Mouse (Mus musculus) layer of hippocampus, adult 9-10 months (tissue): ENCODE measurements around the gene Pde7b.

Experiments
- DNase-seq: peaks from one replicate; pipeline ENCODE4 v3.0.0; 2022; ENCODE audit warnings: low spot score

Pde7b gene

GRCm38 (mm10) chr10:20724906-20725305 lies at the start of gene Pde7b:
TSS of gene Pde7b (minus strand) at chr10:20725078.
- peak; percentile 18 for DNase-seq

GRCm38 (mm10) chr10:20772056-20772455 lies 47.2 kb upstream of the Pde7b start:
- no peak for DNase-seq

GRCm38 (mm10) chr10:20770418-20770888 lies 45.6 kb upstream of the Pde7b start:
- no peak for DNase-seq

DNA sequence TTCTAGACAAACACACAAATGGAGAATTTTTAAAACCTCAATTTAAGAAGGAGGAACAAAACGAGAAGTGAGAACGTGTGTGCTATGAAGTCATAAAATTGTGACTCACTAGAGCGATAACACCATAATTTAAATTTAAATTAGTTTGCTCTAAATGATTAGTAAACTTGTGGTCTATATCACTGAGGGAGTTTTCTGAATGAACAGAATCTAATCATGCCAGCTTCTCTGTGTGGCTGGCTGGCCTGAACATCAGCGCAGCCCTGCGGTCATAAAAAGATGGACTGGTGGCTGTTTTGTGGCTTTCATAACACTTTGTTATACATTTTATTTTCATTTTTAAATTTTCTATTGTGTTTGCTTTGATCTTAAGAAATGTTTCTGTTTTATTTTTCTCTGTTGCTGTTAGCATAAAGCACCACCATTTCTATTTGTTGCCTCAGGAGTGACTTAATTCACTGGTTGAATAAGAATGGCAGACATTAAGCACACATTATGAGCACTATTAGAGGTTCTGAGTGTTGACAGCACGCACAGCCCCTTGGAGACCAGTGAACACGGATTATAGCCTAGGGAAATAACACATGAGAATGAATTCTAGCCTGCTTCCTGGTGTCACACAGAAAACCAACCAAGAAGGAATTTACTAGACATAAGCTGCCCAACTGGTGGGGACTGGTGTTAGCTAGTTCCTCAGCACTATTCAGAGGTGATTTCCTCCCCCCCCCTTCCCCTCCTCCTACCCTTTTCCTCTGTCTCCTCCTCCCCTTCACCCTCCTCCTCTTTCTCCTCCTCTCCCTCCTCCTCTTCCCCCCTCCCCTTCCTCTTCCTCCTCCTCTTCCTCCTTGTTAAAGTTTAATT lies 44.9 kb upstream of the Pde7b start:
- no peak for DNase-seq

GRCm38 (mm10) chr10:20764352-20764751 lies 39.5 kb upstream of the Pde7b start:
- no peak for DNase-seq

DNA sequence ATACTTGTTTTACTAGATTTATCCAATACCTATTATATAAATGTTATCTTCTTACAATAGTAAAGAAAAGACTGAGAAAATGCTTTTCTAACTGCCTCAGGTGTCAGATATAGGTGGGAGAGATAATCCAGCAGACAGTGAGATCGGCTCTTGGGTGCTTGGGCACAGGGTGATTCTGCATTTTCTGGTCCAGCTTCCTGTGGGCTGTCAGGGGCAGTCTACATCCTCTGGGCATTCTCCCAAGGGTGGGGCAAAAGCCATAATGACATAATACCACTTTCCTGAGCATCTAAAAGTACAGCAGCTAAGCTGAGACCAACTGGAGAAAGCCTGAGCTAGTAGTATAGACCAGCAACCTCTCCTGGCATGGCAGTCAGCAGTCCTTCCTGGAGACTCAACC lies 34.1 kb upstream of the Pde7b start:
- no peak for DNase-seq

DNA sequence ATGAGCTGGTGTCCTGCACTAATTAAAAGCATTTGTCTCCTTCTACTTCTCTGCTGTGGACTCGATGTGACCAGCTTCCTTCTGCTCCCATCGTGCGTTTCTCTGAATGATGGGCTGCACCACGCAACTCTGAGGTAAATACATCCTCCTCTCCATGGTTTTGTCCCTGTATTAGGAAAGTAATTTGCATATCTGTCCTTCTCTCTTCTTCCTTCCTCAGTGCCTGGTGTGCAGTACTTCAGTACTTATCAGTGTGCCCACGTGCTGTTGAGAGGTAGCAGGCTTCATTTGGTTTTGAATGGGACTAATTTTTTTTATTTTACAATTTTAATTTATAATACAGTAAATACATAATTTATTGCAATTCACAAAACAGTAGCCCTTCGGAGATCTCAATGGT lies 33.4 kb upstream of the Pde7b start:
- no peak for DNase-seq

- no peak for DNase-seq
Observed at GRCm38 (mm10) chr10:20756219-20756618, 31.3 kb upstream of the Pde7b start.

- DNase-seq: no peak
Observed at GRCm38 (mm10) chr10:20752883-20753282, 28.0 kb upstream of the Pde7b start.

DNA sequence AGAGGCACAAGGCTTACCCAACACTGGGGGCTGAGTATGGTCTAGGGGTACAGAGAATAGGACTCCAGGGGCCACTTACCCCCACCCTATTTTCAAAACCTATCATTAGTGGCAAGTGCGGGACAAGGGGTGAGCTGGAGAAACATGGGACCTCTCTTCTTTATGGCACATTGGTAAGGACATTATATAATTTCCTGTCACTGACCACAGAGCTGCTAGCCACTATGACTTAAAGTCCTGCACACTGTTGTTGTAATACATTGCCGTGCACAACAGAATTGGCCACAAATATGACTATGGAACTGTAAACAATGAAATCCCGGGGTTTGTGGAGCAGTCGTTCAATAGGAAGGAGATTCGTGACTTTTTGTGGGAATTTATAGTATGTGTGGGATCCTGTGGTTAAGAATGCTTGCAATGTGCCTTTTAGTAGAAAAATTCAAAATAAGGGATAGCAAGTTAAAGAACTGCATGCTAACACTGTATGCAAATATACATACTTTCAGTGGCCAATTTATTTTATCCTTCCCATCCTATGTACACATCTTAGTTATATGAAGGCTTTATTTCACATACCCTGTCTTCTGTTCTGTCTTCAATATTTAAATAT lies 25.9 kb upstream of the Pde7b start:
- no peak for DNase-seq

GRCm38 (mm10) chr10:20748938-20749337 lies 24.1 kb upstream of the Pde7b start:
- DNase-seq: no peak

- DNase-seq: no peak
Observed at GRCm38 (mm10) chr10:20747229-20747628, 22.4 kb upstream of the Pde7b start.

DNA sequence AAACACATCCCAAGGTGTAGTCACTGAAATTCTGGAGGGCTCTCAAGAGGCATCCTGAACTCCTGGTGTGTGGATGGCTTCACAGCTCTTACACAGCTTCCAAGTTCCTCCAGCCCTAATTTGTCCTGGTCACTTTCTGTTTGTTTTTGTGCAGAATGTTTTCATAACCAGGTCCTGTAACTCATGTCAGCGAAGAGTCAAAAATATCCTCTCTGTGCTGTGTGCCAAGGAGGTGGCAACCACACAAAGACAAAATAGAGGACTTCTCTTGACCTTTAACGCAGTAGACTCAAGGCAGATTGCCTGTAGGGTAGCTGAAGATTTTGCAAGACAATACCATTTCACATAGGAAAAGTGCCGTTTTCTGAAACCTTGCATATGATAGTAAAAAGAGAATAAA lies 14.9 kb upstream of the Pde7b start:
- DNase-seq: no peak

DNA sequence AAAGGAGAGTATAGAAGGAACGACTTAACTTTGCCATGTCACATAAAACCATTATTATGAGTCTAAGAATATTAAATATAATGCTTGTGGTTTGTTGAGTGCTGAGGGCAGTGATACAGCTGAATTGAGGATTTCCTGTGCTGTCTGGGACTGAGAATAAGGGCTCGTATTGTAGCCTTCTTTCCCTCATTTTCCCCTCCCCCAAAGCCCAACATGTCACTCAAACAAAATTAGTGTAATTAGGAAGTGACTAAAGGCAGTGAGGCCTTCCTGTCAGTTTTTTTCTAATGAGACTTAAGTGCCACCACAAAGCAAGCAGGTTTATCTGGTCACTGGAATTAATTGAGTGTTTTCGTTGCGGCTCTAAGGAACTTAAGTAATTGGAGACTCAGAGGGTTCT lies 12.3 kb upstream of the Pde7b start:
- no peak for DNase-seq

- DNase-seq: no peak
Observed at GRCm38 (mm10) chr10:20735775-20736449, 11.0 kb upstream of the Pde7b start.

DNA sequence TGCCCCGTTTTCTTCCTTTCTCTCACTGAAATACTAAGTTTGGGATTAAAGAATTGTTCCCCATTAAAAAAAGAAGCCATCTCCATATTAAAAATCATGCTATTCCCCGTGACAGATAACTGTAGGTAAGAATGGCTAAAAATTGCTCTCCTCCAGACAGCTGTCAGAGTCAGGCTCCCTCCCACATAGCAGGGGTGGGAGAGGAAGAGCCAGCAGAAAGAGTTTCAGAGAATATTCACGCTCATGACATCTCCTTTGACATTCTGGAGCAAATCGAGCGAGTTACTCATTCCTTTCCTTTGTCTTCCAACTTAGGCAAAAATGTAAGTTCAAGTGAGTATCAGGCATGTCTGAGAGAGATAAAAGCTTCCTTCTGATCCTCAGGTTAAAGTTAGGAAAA lies 8.7 kb upstream of the Pde7b start:
- no peak for DNase-seq

GRCm38 (mm10) chr10:20732180-20732579 lies 7.3 kb upstream of the Pde7b start:
- DNase-seq: no peak

DNA sequence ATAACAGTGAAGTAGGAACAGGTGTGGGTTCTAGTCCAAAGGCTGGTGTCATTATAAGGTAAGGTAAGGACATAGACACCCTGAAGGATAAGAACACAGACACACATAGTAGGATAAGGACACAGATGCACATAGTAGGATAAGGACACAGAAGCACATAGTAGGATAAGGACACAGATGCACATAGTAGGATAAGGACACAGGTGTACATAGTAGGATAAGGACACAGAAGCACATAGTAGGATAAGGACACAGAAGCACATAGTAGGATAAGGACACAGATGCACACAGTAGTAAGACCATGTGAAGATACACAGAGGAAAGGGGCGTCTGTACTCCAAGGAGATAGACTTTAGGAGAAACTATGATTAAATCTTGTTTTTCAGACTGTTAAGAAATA lies 5.2 kb upstream of the Pde7b start:
- DNase-seq: no peak

DNA sequence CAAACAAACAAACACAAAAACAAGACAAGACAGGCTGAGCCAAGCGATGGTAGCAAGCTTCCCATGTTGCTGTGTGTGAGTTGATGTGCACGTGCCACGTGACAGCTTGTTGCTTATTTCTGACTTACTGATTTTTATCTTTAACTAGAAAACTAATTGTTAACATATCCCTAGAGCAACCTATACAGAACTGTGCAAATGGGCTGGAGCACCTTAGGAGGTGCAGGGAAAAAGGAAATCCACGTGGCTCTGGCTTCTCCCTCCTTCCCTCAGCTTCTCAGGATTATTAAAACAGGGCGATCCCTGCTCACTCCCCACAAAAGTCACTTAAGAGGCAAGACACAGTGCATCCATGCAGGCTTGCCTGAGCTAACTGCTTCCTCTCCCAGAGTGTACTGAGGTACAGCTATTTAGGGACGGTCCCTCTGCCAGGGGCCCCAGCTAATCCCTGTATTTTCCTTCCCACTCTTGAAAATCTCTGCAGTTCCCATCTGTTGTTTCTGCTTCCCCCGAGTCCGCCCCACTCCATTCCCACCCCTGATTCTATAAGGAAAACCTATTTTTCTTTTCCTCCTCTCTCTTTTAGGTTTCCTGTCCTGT lies 606 bp upstream of the Pde7b start:
- no peak for DNase-seq

GRCm38 (mm10) chr10:20724451-20724850 lies 427 bp downstream of the Pde7b start:
- DNase-seq: no peak

DNA sequence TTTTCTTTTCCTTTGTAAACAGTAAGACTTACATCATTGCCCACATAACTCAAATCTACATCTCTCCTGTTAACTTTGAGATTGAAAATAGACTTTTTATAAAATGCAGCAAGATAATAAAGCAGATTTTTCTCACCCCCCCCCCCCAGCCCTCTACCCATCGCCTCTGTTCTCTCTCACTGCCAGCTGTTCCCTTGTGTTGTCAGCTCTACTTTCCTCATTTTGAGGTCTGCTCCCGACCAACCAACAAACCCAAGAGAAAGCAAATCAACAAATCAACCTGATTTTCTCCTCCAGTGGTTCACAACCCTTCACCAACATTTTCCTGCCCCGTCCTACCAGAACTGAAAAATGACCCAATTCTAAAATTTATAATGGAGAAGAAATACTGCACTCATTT lies 916 bp downstream of the Pde7b start:
- no peak for DNase-seq

DNA sequence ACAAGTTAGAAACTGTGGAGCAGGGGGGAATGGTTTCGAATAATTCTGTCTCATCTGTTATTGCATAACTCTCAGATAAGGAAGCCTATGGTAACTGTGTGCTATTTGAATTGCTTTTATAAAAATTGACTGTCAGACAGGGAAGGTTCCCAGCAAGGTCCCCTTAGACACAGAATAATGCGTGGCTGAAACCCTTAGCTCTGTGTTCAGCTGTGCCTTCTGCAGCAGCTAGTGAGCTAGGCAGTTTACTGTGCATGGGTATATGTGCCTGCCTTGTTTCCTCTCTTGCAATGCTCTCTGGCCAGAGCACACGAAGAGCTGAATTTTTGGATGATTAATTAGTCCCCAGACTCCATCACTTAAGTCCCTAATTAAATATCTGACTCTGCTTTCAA lies 1.4 kb downstream of the Pde7b start:
- no peak for DNase-seq
